Mouse (Mus musculus) heart, adult 2 months (tissue): ENCODE data around the gene Slc24a3. TPM values are rescaled to one million over a fixed set of nuclear protein-coding genes. Genes with fewer than 3 reads are reported as not detected.

Source experiments
- DNase-seq, 2 experiments: peaks; one replicate each; pipeline ENCODE4 v3.0.0; 2021
- H3K27ac ChIP-seq: fragments of 200-600 bp; 2 replicates; pipeline ENCODE4 v1.8.1; 2022
- H3K27me3 ChIP-seq: fragments of 200-500 bp; 2 replicates; pipeline ENCODE4 v1.6.1; 2012; ENCODE audit warnings: mild to moderate bottlenecking, low read length, inconsistent platforms, mixed read lengths; ENCODE audit not compliant: control insufficient read depth, insufficient read depth
- H3K36me3 ChIP-seq: fragments of 200-500 bp; 2 replicates; pipeline ENCODE4 v1.6.1; 2012; ENCODE audit warnings: low read length, inconsistent platforms; ENCODE audit not compliant: control insufficient read depth, insufficient read depth
- H3K4me1 ChIP-seq: fragments of 200-500 bp; 2 replicates; pipeline ENCODE4 v1.6.1; 2011; ENCODE audit warnings: low read length; ENCODE audit not compliant: control insufficient read depth, insufficient read depth
- H3K4me3 ChIP-seq: fragments of 200-600 bp; 2 replicates; pipeline ENCODE4 v1.8.1; 2022
- H3K79me2 ChIP-seq: fragments of 200-500 bp; replicated peaks from 2 replicates; pipeline ENCODE4 v1.6.1; 2012; ENCODE audit warnings: mild to moderate bottlenecking, inconsistent platforms, low read length, moderate library complexity, mixed read lengths; ENCODE audit not compliant: control insufficient read depth, insufficient read depth
- H3K9ac ChIP-seq: fragments of 200-500 bp; 2 replicates; pipeline ENCODE4 v1.6.1; 2012; ENCODE audit warnings: low read depth, mild to moderate bottlenecking, control low read depth, inconsistent platforms, low read length, mixed read lengths
- CTCF ChIP-seq: fragments of 200-600 bp; IDR thresholded peaks from 2 replicates; pipeline ENCODE4 v1.8.1; 2022; ENCODE audit warnings: antibody characterized with exemption, mild to moderate bottlenecking, moderate library complexity
- EP300 ChIP-seq: fragments of 200-500 bp; IDR thresholded peaks from 2 replicates; pipeline ENCODE4 v1.6.1; 2011; ENCODE audit warnings: low read depth, low read length, control low read depth; ENCODE audit not compliant: insufficient read depth
- POLR2A ChIP-seq: fragments of 200-500 bp; IDR thresholded peaks from 2 replicates; pipeline ENCODE4 v1.6.1; 2011; ENCODE audit warnings: mild to moderate bottlenecking, low read depth, low read length, control low read depth; ENCODE audit not compliant: insufficient read depth
- WGBS: fragments of 180-500 bp; shearing (Covaris S2); methylation state at CpG from one replicate; pipeline ENCODE4 v1.1.7; 2018; 5-methylcytosine and 5-hydroxymethylcytosine counted together
- intact Hi-C: fragments of 180-260 bp; cut with DNase I; formaldehyde crosslinking; loops from one replicate; pipeline ENCODE4 v1.15.1; 2025
- polyA plus RNA-seq: library from polyadenylated mRNA; depleted of rRNA; stranded (reverse); fragments of >200 nt; gene quantifications from 2 replicates; pipeline ENCODE4 v1.2.3, GENCODE M21; 2012
- total RNA-seq, 2 experiments: library from RNA; stranded (reverse); gene quantifications; 2 replicates each; pipeline ENCODE4 v1.2.3; 2021

Slc24a3 gene
- total and polyA plus RNA-seq, 3 experiments = 2.7 to 3.6 (median 2.8) TPM

DNA sequence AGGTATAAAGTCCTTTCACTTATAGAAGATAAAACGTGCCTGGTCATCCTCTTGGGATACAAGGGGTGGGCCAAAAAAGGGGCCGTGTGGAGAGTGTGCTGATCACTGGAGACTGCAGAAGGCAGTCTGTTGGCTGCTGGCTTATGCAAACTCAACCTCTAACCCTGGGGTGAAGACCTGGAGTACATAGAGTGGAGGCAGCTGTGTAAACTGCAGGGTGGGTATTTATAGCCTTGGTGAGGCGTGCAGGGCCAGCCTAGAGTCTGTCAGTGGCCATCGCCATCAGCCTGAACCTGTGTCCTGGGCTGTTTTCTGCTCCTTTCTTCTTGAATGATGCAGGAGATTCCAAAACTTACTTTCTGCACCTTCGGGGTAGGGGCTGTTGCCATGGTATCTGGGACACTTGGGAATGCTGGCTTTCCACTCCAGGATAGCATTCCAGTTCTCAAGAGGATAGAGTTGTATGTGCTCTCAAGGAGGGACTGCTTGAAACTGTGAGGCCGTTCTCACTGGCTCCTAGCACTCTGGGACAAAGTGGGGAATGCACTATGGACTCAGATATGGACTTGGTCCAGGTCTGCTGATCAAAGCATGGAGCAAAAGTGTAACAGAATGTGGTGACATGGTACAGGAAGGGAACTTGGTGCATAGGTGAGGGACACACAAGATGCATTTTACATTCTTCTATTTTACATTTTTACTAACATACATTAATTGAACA is 65.4 kb downstream of the Slc24a3 start:
- intact Hi-C loops = no loop called here
- H3K79me2 ChIP-seq = no peaks in the 10 kb centered on the region
- H3K4me3 ChIP-seq = no peak overlapping the region
- H3K27me3 ChIP-seq = no peaks in the 10 kb centered on the region
- H3K27ac ChIP-seq = peak overlapping the region; percentile 46
- no peaks in the 10 kb centered on the region for H3K36me3 ChIP-seq
- WGBS = 33% methylated on average over 6 of the region's 6 CpGs
- DNase-seq = peak; percentile 41 to 51
- TF ChIP-seq POLR2A (no peak), CTCF (no peak), EP300 (no peak)
- H3K9ac ChIP-seq = no peak overlapping the region
- peaks cover 7% of the 10 kb centered on the region for H3K4me1 ChIP-seq

DNA sequence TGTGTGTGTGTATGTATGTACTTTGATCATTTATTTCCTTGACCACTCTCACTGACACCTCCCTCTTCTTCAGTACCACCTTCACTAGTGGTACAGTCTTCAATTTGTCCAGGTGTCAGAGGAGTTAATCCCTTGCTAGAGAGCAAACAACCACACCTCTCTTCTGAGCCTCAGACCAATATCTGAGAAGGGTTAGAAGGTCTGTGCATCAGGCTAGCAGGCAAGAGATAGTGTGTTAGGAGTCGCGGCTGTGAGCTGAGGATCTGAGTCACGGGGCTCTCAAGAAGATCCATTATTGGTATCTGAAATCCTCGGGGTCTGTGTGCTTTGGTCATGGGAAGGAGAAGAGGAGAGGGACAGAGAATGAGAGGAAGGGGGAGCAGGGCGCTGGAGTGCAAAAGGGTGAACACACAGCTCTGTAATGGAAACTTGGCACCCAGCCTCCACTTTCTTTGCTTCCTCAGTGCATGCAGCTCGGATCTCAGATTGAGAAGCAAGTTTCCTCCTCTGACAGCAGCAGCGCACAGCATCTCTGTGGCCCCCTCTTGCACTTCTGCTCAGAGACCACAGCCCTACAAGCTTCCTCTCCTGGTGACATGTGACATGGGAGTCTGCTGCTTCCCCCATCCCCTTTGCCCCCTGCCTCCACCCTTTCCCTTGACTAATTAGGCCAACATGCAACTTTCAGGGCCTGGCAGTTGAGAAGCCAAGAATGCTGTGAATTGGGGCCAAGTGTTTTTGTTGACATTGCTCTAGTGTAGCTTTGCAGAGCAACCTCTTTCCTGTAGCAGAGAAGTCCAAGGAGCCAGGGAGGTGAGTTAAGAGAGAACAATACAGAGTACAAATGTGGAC is 66.2 kb downstream of the Slc24a3 start:
- Histone ChIP-seq H3K36me3 (no peaks in the 10 kb centered on the region), H3K9ac (no peak overlapping the region), H3K4me1 (peaks cover 7% of the 10 kb centered on the region), H3K79me2 (no peaks in the 10 kb centered on the region), H3K4me3 (no peak overlapping the region), H3K27me3 (no peaks in the 10 kb centered on the region), H3K27ac (peak overlapping the region; percentile 64)
- intact Hi-C loops = no loop called here
- peak; percentile 69 to 79 for DNase-seq
- TF ChIP-seq CTCF (no peak), EP300 (no peak), POLR2A (no peak)
- WGBS = 8% methylated on average over 7 of the region's 7 CpGs

DNA sequence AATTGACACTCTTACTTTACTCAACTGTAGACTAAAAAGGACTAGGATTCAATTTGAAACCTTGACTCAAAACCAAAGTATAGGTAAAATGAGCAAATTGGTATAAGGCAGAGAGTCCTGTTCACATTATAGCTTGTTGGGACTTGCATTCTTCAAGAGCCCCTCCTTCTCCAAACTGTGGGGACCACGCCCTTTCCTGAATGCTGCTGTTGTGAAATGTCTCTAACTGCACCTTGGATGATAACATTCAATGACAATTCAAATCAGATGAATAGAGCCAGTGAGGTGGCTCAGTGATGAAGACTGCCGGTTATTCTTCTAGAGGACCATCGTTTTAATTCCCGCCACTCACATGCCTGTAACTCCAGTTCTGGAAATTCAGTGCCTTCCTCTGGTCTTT is 78.8 kb downstream of the Slc24a3 start:
- intact Hi-C loops = no loop called here
- H3K36me3 ChIP-seq = no peaks in the 10 kb centered on the region
- H3K9ac ChIP-seq = no peak overlapping the region
- 80% methylated on average over 4 of the region's 4 CpGs for WGBS
- H3K27ac ChIP-seq = no peak overlapping the region
- no peaks in the 10 kb centered on the region for H3K4me1 ChIP-seq
- H3K4me3 ChIP-seq = no peak overlapping the region
- DNase-seq = no peak
- H3K79me2 ChIP-seq = no peaks in the 10 kb centered on the region
- TF ChIP-seq POLR2A = no peak
- TF ChIP-seq EP300 = no peak
- TF ChIP-seq CTCF = no peak
- H3K27me3 ChIP-seq = no peaks in the 10 kb centered on the region

DNA sequence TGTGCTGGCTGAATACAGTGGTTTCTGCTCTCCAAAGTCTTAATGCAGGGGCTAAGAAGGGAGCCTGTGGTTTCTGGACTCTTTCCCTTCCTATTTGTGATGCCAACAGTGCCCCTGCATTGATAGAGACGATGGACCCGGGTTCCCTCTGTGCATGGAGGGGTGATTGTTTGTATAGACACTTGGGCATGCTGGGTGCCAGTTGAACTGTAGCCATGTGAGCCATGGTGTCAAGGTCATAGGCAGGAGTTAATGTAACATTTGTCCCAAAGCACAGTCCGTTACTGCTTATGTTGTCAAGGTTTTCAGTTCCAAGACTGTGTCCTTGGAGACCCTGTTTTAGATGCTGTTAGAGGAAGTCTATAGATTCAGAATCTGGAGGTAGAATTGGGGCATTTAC is 80.6 kb downstream of the Slc24a3 start:
- no peaks in the 10 kb centered on the region for H3K36me3 ChIP-seq
- 86% methylated on average over 3 of the region's 3 CpGs for WGBS
- intact Hi-C loops = no loop called here
- no peak overlapping the region for H3K9ac ChIP-seq
- H3K4me3 ChIP-seq = no peak overlapping the region
- H3K27ac ChIP-seq = no peak overlapping the region
- H3K4me1 ChIP-seq = no peaks in the 10 kb centered on the region
- H3K27me3 ChIP-seq = no peaks in the 10 kb centered on the region
- no peaks in the 10 kb centered on the region for H3K79me2 ChIP-seq
- DNase-seq = no peak
- TF ChIP-seq CTCF (no peak), POLR2A (no peak), EP300 (no peak)

DNA sequence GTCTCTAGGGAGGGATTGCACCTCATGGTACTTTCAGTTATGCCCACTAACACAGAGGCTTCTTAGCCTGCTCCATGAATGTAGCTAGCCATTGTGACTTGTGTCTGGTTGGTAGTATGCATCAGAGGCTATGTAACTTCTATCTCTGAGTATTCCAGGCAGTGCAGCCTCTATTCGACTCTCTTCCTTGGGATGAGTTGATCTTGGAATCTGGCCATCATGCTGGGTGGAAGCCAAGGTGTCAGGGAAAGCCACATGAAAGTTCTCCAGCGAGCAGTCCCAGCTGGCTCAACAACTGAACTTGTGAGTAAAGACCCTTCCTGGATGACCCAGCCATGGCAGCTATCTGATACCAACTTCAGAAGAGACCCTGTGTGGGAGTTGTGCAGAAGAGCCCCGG is 89.8 kb downstream of the Slc24a3 start:
- H3K4me3 ChIP-seq = no peak overlapping the region
- H3K9ac ChIP-seq = no peak overlapping the region
- no peaks in the 10 kb centered on the region for H3K4me1 ChIP-seq
- 21% methylated on average over 3 of the region's 3 CpGs for WGBS
- no peaks in the 10 kb centered on the region for H3K27me3 ChIP-seq
- no peaks in the 10 kb centered on the region for H3K79me2 ChIP-seq
- TF ChIP-seq CTCF (no peak), POLR2A (no peak), EP300 (no peak)
- H3K36me3 ChIP-seq = no peaks in the 10 kb centered on the region
- peak; percentile 58 to 61 for DNase-seq
- intact Hi-C loops = no loop called here
- no peak overlapping the region for H3K27ac ChIP-seq

DNA sequence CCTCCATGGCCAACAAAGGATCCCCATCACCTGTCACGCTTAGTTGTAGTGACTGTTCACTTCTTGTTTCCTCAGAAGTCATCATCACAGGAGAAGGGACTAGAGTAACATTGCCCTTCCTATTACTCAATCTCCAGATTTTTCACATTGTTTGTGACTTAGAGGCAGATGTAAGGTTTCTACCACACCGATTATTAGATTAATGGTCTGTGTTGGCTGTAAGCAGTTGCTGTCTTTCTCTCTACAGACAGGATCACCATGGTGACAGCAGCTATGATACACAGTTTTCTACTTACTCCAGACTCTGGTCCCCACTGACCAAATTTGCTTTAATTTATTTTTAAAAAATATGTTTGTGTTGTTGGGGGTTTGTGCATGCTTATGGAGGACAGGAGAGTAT is 90.3 kb downstream of the Slc24a3 start:
- Histone ChIP-seq H3K27ac (no peak overlapping the region), H3K79me2 (no peaks in the 10 kb centered on the region), H3K27me3 (no peaks in the 10 kb centered on the region), H3K9ac (no peak overlapping the region), H3K4me1 (no peaks in the 10 kb centered on the region), H3K4me3 (no peak overlapping the region), H3K36me3 (no peaks in the 10 kb centered on the region)
- WGBS = 73% methylated on average over 2 of the region's 2 CpGs
- intact Hi-C loops = no loop called here
- no peak for DNase-seq
- no peak for TF ChIP-seq POLR2A
- no peak for TF ChIP-seq CTCF
- TF ChIP-seq EP300 = no peak
